12 mouse cellular contexts compared by ENCODE assay signal in genomic region chr2:38597896-38598295, GRCm38 (mm10). TPM values are rescaled to one million over a fixed set of nuclear protein-coding genes. Genes with fewer than 3 reads are reported as not detected.
DNase-seq lines count a peak whose midpoint lies in the region; ATAC-seq and TF ChIP-seq lines count a peak whose summit lies in the region.
"Had no signal": no experiment of that assay in that cellular context is flagged by ENCODE, and none has a peak within 500 bp of the region (broad histone marks: within the 10 kb centered on the region; RNA-seq: fewer than 3 reads in every experiment).

No protein-coding gene starts in this region.

- H3K27me3 ChIP-seq in heart, embryonic 11.5 days (ENCODE audit: control insufficient read depth, insufficient read depth, low read length), result no peaks in the 10 kb centered on the region
- no peaks in the 10 kb centered on the region for H3K27me3 ChIP-seq in MEL (ENCODE audit: control insufficient read depth in 1 of 2, insufficient read depth in 2 of 2, low read length in 2 of 2)
- H3K27me3 ChIP-seq in liver, postnatal 0 days (ENCODE audit: insufficient read depth, low read length), result no peaks in the 10 kb centered on the region

- no peaks in the 10 kb centered on the region for H3K9me3 ChIP-seq in heart, embryonic 11.5 days (replicated peaks; ENCODE audit: control insufficient read depth, low read length)
- H3K9me3 ChIP-seq in MEL (replicated peaks; ENCODE audit: insufficient read depth, low read length), result no peaks in the 10 kb centered on the region
- H3K9me3 ChIP-seq in liver, postnatal 0 days (ENCODE audit: low read length), result no peaks in the 10 kb centered on the region

- TF ChIP-seq EP300 in MEL (IDR thresholded peaks at IDR 0.05; ENCODE audit: low read depth in 1 of 2, low read length in 2 of 2), result no peak
- TF ChIP-seq EP300 in liver, postnatal 0 days (IDR thresholded peaks at IDR 0.05; ENCODE audit: low read depth), result no peak

- H3K36me3 ChIP-seq in heart, embryonic 11.5 days (ENCODE audit: control insufficient read depth, insufficient read depth, low read length), result no peaks in the 10 kb centered on the region; the same call in 1 of the 2 replicates
- H3K36me3 ChIP-seq in MEL (ENCODE audit: control insufficient read depth in 1 of 2, insufficient read depth in 2 of 2, low read length in 2 of 2), result peaks cover 4 to 6% of the 10 kb centered on the region in 2 experiments
- H3K36me3 ChIP-seq in liver, postnatal 0 days (replicated peaks; ENCODE audit: insufficient read depth, low read length), result peaks cover 4% of the 10 kb centered on the region; the same call in 1 of the 2 replicates

- peaks cover 3% of the 10 kb centered on the region; the same call in 1 of the 2 replicates for H3K79me2 ChIP-seq in MEL (ENCODE audit: control insufficient read depth, insufficient read depth, low read length, poor library complexity)

- DNase-seq in heart, adult 8-10 months (ENCODE audit: low spot score), result no peak
- DNase-seq in lung, adult 2 months, result no peak
- no peak for DNase-seq in lung, adult 18-20 months
- DNase-seq in MEL (ENCODE audit: low read depth, low spot score) (peak; percentile 37), adipocyte (ENCODE audit: low spot score) (no peak)
- no peak for DNase-seq in liver, postnatal 0 days
- no peak for DNase-seq in cerebellum, adult 8-10 months
- DNase-seq: gastrocnemius, postnatal 36 days; heart, postnatal 4 days; retina, postnatal 1 day had no signal

- TF ChIP-seq CTCF in lung, adult 2 months (IDR thresholded peaks at IDR 0.05; ENCODE audit: insufficient read depth, low read length), result peak; percentile 36
- TF ChIP-seq CTCF in MEL (IDR thresholded peaks at IDR 0.05 in 2 of 3, conservative IDR thresholded peaks at IDR 0.05 in 1 of 3; ENCODE audit: control insufficient read depth in 1 of 3, insufficient read depth in 1 of 3, low read depth in 2 of 3, low read length in 3 of 3, poor library complexity in 1 of 3, severe bottlenecking in 1 of 3), result peak; percentile 21 to 54 (median 51); a peak in 5 of 6 replicates
- peak; percentile 54 for TF ChIP-seq CTCF in liver, postnatal 0 days (IDR thresholded peaks at IDR 0.05; ENCODE audit: low read depth)

- no peak overlapping the region for H3K4me3 ChIP-seq in heart, embryonic 11.5 days (ENCODE audit: low read depth, low read length)
- no peak overlapping the region for H3K4me3 ChIP-seq in lung, adult 2 months (replicated peaks; ENCODE audit: extremely low read depth, low read depth, low read length)
- no peak overlapping the region for H3K4me3 ChIP-seq in MEL (ENCODE audit: control insufficient read depth in 1 of 2, insufficient read depth in 1 of 2, low read depth in 2 of 2, low read length in 2 of 2)
- no peak overlapping the region for H3K4me3 ChIP-seq in liver, postnatal 0 days (ENCODE audit: low read depth, low read length)
- H3K4me3 ChIP-seq: myocyte had no signal

- no peak for ATAC-seq in heart, embryonic 11.5 days (replicated peaks; ENCODE audit: insufficient number of reproducible peaks, low FRiP score, low TSS enrichment)
- ATAC-seq in liver, postnatal 0 days, result no peak

- no peak overlapping the region for H3K9ac ChIP-seq in heart, embryonic 11.5 days (ENCODE audit: low read depth, low read length)
- H3K9ac ChIP-seq in MEL (ENCODE audit: control insufficient read depth, low read depth, low read length, poor library complexity, severe bottlenecking), result no peak overlapping the region
- H3K9ac ChIP-seq in liver, postnatal 0 days (replicated peaks), result no peak overlapping the region

- no peak; the same call in 1 of the 2 replicates for TF ChIP-seq RAD21 in MEL (IDR thresholded peaks at IDR 0.05; ENCODE audit: low read depth, low read length)

- 59% methylated on average over 1 of the region's 1 CpGs for WGBS in heart, embryonic 11.5 days (ENCODE audit: insufficient replicate concordance)
- 97% methylated on average over 1 of the region's 1 CpGs for WGBS in lung, adult 2 months
- 97% methylated on average over 1 of the region's 1 CpGs for WGBS in liver, postnatal 0 days (ENCODE audit: insufficient replicate concordance)

- TF ChIP-seq POLR2A in lung, adult 2 months (IDR thresholded peaks at IDR 0.05; ENCODE audit: borderline replicate concordance, extremely low read depth, low read depth, low read length), result no peak
- no peak for TF ChIP-seq POLR2A in MEL (IDR thresholded peaks at IDR 0.05; ENCODE audit: control insufficient read depth in 1 of 2, insufficient read depth in 1 of 2, low read depth in 1 of 2, low read length in 2 of 2, poor library complexity in 1 of 2)

- 0 out of 2 replicates have a peak overlapping the region, but pooled peaks have one; percentile 2 for H3K4me2 ChIP-seq in heart, embryonic 11.5 days
- no peak overlapping the region for H3K4me2 ChIP-seq in liver, postnatal 0 days (ENCODE audit: low read depth, low read length)

- no peak overlapping the region for H3K27ac ChIP-seq in heart, embryonic 11.5 days (ENCODE audit: low read depth, low read length)
- H3K27ac ChIP-seq in MEL (ENCODE audit: control insufficient read depth, low read depth, low read length), result no peak overlapping the region
- H3K27ac ChIP-seq in liver, postnatal 0 days (ENCODE audit: low read depth), result no peak overlapping the region

- peaks cover 5% of the 10 kb centered on the region; the same call in 1 of the 2 replicates for H3K4me1 ChIP-seq in heart, embryonic 11.5 days (ENCODE audit: control insufficient read depth, insufficient read depth, low read length)
- H3K4me1 ChIP-seq in lung, adult 2 months (ENCODE audit: control insufficient read depth, insufficient read depth, low read length), result no peaks in the 10 kb centered on the region
- no peaks in the 10 kb centered on the region for H3K4me1 ChIP-seq in MEL (ENCODE audit: control insufficient read depth in 1 of 2, insufficient read depth in 2 of 2, low read length in 2 of 2)
- H3K4me1 ChIP-seq in liver, postnatal 0 days (ENCODE audit: insufficient read depth), result no peaks in the 10 kb centered on the region

TF ChIP-seq in MEL, 35 proteins besides CTCF, POLR2A, EP300 and RAD21:
- TF ChIP-seq SMC3 (IDR thresholded peaks at IDR 0.05; ENCODE audit: low read depth, low read length) (peak; percentile 40), TAL1 (IDR thresholded peaks at IDR 0.05; ENCODE audit: low read length) (no peak), MAX (IDR thresholded peaks at IDR 0.05; ENCODE audit: low read length) (no peak), POLR2AphosphoS5 (IDR thresholded peaks at IDR 0.05; ENCODE audit: borderline replicate concordance, low read depth, low read length) (no peak), TCF12 (IDR thresholded peaks at IDR 0.05; ENCODE audit: low read depth, low read length) (no peak)

RNA-seq across cellular contexts. Expression of gene Psmb7, which starts 46.0 kb away (rescaled TPM):
- 254 and 263 TPM in 2 replicates for polyA plus RNA-seq in heart, embryonic 11.5 days (2014; fragmentation: Nextera tagmentation; extraction: Ambion mirVana)
- 100 to 1,000 TPM; 221 to 264 (median 236) TPM for total RNA-seq in heart, adult 8-10 months (2022)
- polyA plus RNA-seq in lung, adult 2 months (2012; rRNA removed), result 36.3 and 69.8 TPM in 2 replicates
- 367 and 433 TPM in 2 replicates for total RNA-seq in MEL (2012; rRNA removed)
- 100 to 1,000 TPM in 1 of 2 experiments, not detected in 1; 337 TPM for polyA plus RNA-seq in MEL (2012; ENCODE audit: insufficient read depth in 1 of 2, insufficient read length in 2 of 2, low read depth in 1 of 2, low replicate concordance in 2 of 2, missing spikeins in 1 of 2)
- 112 and 120 TPM in 2 replicates for polyA plus RNA-seq in liver, postnatal 0 days (2015; fragmentation: Nextera tagmentation; extraction: Ambion mirVana)
